Mouse (Mus musculus) frontal cortex, adult 2 months (tissue): ENCODE measurements around the gene Pfkfb4. TPM values are rescaled to one million over a fixed set of nuclear protein-coding genes. Genes with fewer than 3 reads are reported as not detected.

ENCODE experiments used
- DNase-seq, 2 experiments: peaks; one replicate each; pipeline ENCODE4 v3.0.0; 2022; ENCODE audit warnings: low spot score in 1 of 2; ENCODE audit errors: extremely low spot score in 1 of 2
- polyA plus RNA-seq: library from polyadenylated mRNA; depleted of rRNA; stranded (reverse); fragments of >200 nt; gene quantifications from 2 replicates; pipeline ENCODE4 v1.2.3, GENCODE M21; 2012

The Pfkfb4 gene
- polyA plus RNA-seq, 1 experiment: 17.9 TPM

DNA sequence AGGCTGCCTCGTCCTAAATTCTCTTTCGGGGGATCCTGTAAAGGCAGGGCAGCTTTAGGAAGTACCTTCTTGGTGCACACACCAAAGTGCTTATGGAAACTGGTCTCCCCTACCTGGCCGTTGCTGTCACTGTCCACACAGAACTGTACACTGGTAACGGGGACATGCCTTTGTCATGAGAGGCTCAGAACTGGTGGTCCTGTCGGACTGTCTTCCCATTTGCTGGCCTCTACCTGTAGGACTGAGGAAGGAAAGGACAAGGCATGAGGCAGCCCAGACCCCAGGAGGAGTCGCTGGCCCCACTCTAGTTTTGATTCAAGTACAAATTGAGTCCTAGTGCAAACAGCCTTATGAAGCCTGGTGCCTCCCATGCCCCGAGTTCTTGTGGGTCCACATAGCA lies 39.4 kb downstream of the Pfkfb4 start:
- DNase-seq: no peak

DNA sequence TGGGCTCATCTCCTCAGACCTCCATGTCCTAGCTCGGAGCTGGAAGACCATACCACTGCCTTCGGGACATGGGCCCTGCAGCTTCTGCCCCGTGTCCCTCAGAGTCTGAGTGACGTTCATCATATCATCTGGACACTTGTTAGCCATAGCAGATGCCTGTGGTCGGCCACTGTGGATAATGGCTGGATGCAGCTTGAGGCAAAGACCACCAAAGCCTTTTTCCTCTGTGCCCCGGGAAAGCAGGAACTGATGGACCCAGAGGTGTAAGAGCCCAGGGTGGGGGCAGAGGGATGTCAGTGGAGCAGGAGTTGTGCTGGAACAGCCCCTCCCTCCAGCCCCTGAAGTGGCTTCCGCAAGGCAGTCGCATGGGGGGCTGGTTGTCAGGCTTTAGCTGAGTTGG lies 40.1 kb downstream of the Pfkfb4 start:
- no peak for DNase-seq

DNA sequence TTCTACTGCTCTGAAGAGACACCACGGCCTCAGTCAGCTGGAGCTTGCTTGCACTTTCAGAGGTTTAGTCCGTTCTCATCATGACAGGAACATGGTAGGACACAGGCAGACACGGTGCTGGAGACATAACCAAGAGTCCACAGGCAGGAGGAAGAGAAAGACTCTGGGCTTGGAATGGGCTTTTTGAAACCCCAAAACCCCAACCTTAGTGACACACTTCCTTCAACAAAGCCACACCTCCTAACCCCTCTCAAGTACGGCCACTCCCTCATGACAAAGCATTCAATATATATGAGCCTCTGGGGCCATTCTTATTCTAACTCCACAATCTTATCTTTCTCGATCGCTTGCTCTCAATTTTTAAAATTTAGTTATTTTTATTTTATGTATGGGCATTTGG lies 40.9 kb downstream of the Pfkfb4 start:
- no peak for DNase-seq

DNA sequence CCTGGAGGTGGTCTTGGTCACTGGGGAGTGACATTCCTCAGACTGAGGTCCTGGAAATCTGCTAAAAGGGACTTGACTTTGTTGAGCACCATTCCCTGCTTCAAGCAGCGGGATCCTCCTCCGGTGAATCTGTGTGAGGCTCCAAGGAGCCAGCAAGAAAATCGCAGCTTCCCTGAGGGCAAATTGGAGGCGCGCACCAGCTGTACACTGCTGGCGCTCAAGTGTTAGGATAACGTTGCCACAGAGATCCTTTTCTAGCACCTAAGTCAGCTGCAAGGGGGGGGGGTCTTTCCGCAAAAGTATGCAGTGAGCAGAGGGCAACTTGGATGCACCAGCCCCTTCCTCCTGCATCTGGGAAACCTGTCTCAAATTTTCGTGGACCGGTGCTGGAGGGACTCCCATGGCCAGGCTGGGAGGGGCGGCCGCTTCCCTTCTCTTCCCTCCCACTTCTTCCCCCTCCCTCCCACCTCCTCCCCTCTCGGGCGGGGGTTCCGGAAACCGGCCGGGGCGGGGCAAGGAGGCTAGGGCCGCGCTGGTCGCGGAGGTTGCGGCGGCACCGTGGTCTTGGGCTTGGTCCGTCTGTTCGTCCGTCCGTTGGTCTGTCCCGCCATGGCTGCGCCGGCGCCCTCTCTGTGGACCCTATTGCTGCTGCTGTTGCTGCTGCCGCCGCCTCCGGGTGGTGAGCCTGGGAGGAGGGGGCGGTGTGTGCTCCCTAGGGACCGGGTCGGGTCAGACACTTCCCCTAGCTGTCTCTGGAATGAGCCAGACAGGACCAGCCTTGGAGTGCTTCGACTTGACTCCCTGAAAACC lies 46.7 kb downstream of the Pfkfb4 start, which contains the start of gene Shisa5:
TSS of gene Shisa5 (plus strand) at position 480 of the 810 bp plus-strand sequence.
- no peak for DNase-seq

DNA sequence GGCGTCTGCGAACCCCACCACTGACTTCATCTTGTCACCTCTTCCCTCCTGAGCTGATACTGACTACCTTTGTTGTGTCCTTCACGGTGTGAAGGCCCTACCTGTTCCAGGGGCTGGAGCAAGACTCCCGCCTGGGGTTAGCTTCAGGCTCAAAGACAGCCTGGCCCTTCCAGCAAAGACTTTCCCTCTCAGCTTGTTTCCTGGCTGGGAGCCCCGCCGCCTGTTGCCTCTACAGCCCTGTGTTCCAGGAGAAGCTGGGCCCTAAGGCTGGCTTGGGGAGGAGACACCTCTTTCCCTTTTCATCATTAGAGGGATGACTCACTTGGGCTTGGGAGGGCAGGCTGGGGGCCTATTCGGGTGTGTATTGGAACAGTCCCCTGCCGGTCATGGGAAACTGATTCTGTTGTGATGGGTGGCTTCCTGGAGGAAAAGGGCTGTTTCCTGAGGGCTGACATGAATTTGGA lies 47.4 kb downstream of the Pfkfb4 start:
- no peak for DNase-seq

DNA sequence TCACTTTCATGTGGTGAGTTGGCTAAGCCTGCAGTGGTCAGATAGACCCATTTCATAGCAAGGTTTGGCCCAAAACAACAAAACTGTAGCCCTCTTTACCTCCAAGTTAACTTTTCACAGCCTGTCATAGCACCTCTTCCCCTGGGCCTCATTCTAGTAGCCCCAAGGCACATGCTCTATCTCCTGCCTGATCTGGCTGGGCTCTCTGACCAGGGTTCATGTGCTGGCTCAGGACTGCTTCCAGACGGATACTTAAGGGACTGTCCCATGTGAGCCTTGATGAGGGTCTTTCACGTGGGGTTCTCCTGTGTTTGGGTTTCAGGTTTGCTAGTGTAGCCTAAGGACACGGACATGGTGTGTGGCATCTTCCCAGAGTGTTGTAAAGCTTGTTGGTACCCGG lies 48.1 kb downstream of the Pfkfb4 start:
- no peak for DNase-seq

DNA sequence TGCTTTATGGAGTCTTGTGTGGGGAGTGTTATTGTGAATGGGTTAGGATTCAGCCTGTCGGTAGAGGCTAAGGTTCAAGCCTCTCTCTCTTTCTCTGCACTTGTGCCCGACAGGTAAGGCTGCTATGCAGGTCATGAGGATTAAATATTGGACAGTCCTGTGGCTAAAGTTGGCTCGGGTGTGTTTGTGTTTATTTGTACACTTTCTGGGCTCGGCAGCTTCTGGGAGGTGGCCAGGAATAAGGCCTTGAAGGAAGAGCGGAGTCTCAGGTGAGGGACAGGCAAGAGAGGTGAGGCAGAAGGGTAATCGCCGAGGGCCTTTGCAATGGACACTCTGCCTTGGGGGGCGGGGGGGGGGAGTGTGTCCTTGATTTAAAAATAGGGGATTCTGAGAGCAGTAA lies 48.6 kb downstream of the Pfkfb4 start:
- DNase-seq: no peak

DNA sequence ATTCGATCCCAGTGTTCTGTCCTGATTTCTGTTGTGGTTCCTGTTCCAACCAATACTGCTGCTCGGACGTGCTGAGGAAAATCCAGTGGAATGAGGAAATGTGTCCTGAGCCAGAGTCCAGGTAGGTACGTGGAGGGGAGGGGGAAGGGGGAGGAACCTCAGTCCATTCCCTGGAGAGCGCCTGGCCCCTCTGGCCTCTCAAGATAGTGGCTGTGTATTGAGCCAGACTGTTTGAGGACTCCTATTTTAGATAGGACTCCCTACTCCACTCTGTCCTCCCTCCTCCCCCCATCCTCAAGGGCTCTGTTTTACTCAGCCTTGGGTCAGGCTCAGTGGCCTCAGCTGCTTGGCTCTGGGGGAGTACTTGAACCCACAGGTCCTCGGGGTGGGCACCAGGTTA lies 49.3 kb downstream of the Pfkfb4 start:
- DNase-seq: no peak

DNA sequence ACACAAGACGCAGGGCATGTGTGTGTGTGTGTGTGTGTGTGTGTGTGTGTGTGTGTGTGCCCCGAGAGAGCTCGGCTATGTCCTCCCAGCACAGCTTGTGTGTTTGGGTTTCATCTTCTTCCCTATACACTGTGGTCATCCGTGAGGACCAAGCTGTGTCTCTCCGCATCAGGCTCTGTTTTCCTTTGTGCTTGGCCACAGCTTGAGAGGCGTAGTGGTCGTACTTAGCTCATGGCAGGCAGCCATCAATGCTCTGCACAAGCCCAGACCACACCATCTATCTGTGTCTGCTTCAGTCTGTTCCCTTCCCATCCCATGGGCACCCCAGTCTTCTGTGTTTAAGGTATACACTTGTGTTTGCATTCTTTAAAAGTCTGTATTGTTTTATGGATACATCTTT lies 49.8 kb downstream of the Pfkfb4 start:
- DNase-seq: no peak

DNA sequence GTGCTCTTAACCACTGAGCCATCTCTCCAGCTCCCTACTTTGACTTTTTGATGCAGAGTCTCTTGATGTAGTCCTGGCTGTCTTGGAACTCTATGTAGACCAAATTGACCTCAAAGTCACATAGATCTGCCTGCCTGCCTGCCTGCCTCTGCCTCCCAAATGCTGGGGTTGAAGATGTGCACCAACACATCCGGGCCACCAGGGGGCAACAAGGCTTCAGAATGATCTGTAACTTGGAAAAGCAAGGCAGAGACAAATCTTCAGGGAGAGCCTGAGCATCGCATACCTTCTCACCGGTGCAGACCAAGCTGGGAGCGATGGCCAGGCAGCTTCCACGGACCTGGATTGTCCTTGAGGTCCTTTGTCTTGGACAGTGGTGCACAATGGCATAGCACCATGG lies 54.7 kb downstream of the Pfkfb4 start:
- peak in 1 of 2 experiments; percentile 65 for DNase-seq

DNA sequence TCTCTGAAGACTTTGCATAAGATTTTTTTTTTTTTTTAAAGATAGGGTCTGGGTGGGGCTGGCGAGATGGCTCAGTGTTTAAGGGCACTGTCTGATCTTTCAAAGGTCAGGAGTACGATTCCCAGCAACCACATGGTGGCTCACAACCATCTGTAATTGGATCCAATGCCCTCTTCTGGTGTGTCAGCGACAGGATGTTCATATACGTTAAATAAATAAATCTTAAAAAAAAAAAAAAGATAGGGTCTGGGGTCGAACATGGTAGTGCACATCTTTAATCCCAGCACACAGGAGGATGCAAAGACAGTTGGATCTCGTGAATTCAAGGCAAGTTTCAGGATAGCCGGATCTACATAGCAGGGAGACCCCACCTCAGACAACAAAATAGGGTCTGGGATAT lies 57.7 kb downstream of the Pfkfb4 start:
- no peak for DNase-seq

DNA sequence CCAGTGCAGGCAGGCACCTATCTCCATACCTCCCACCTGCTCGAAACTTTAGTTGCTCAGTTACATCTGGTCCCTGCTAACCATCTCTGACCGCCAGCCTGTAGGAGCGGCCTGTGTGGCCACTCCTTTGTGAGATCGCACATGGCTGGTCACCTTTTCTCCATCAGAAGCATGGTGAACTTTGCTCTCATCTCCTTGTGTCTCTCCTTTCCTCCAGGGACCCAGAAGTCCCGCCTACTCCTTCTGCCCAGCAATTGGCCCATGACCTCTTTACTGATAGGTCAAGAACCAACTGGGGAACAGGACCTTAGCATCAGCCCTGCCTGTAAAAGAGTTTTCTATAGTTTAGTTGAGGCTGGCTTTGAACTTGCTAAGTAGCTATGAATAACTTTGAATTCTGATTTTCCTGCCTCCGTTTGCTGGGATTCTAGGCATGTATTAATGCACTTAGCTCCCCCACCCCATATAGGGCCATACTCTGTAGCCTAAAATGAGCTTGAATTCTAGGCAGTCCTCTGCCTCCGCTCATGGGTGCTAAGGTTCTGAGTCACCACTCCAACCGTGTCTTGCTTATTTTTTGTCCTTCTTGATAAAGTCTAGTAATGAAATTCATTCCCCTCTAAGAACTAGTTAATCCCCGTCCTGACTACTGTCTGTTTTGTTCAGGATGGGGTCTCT lies 58.6 kb downstream of the Pfkfb4 start:
- DNase-seq: no peak

DNA sequence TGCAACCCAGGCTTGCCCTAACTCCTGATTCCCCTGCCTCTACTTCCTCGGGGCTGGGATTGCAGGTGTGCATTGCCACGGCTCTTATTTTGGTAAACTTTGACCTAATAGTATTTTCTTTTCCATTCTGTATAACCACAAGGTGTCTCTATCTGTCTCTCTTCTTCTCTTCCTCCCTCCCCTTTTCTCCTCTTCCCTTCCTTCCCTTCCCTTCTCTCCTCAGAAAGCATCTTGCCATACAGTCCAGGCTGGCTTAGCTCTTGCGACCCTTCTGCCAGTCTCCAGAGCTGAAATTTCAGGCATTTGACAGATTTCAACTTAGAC lies 59.1 kb downstream of the Pfkfb4 start:
- DNase-seq: no peak

DNA sequence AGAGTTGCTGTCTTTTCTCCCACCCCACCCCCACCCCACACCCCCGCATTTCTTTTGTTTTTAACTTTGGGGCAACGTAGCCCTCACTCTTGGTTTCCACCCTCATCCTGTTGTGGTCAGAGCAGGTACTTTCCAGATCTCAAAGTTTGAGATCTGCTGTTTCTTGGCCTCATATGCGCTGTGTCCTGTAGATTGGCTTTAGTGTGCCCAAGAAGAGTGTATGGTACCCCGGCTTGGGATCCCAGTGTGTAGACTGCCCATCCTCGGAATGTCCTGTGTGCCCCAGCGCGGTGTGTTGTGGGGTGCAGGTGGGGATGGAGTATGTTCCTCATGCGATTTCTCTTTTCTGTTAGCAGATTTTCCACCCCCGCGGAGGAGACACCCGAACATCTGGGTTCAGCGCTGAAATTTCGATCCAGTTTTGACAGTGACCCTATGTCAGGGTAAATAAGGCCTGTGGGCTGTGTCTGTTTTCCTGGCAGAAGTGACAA lies 59.5 kb downstream of the Pfkfb4 start:
- no peak for DNase-seq

DNA sequence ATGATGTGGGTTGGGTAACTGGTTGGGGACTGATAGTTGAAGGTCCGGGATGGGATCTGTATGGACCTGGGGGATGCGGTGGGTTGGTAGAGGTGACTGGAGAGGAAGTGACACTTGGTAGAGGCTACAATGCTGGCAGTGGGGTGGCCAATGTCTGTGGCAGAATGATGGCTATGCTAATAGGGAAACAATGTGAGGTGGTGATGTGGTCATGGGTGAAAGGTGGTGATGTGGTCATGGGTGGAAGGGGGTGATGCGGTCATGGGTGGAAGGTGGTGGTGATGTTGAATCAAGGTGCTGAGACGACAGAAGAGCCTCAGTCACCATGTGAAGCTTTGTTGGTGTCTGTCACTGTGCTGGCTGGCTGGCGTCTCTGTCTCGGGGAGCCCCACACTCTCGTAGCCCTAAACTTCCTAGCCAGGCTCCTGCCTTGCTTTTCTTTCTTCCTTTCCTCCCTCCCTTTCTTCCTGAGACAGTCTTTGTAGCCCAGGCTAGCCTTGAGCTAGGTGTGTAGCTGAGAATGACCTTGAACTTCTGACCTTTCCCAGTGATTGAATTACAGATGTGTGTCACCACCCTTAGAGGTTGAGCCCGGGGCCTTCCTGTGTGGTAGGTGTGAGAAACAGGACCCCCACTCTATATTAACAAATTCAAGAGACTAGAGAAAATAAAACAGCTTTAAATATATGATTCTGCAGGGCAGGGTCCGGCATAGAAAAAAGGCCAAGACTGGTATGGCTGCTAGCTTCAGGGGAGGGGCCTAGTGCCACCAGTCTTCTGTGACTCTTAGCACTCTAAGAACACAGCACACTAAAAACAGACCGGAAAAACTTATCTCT lies 60.3 kb downstream of the Pfkfb4 start:
- no peak for DNase-seq

DNA sequence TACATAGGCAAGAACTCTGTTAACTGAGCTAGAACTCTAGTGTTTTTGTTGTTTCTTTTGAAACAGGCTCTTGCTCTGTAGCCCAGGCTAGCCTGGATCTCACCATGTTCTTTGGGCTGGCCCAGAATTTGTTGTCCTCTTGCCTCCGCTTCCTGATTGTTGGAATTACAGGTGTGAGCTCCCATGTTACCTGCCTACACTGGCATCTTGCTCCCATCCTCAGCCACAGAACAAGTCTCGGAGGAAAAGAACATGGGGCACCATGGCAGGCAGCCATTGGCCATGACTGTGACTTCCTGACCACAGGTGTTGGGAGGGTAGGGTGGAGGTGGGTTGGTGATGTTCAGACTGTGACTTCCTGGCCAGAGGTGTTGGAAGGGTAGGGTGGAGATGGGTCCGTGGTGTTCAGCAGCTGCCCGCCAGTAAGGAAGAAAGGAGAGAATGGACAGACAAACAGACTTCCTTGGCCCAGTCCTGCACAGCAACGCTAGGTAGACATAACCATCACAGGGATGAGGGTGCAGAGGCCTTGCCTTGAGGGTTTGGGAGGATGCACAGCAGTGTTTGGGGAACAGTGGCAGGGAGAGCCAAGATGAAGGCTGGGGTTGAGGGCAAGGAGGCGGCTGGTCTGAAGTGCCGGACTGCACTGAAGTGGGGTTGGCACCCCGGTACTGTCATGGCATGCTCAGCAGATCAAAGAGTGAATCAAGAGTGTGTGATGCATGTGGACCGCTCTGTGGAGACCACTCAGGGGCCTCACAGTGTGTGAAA lies 61.1 kb downstream of the Pfkfb4 start:
- DNase-seq: no peak

DNA sequence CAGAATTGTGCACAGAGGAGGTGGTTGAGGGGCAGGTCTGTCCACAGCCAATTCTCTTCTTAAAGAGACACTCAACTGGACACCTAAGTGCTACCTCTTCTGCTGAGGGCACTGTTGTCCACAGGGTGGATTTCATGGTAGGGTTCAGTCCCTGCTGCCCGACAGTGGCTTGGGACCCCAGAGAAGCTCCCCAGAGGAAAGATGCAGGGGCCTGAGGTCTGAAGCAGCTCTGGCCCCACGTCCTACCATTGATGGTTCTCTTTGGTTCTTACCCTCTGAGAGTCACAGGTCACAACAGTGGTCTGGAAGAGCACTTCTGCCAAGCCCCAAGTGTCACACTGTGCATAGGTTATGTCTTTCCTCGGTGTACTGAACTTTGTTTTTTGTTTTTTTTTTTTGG lies 61.8 kb downstream of the Pfkfb4 start:
- DNase-seq: no peak

DNA sequence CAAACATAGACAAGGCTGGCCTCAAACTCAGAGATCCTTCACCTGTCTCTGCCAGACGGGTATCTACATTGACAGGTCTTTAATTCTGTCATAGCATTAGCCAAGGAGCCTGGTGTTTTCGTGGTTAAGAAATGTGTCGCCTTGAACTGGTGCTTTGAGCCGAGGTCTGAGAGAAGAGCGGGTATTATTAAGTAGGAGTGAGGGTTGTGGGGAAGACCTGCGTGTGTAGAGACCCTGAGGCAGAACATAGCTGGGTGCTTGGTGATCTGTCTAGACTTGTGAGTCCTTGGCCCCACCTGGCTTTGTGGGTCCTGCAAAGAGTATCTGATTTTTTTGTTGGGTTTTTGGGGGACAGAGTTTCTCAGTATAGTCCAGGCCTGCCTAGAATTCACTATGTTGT lies 62.3 kb downstream of the Pfkfb4 start:
- DNase-seq: no peak

DNA sequence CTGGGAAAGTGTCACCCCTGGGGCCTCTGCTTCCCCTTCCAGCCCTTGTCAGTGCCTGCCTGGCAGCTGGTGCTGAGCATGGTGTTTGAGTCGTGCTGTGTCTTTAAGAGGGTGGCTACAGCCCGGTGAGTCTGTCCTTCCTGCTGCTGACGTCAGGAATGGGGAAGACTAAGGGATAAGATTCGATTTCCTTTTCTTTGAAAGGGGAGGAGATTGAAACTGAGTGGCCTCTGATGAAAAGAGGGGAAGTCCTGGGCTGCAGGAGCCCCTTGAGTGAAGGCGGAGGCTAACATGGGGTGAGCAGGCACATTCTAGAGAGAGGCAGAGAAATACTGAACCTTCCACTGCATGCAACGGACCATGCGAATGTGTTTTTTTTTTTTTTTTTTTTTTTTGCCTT lies 63.1 kb downstream of the Pfkfb4 start:
- peak; percentile 81 to 89 for DNase-seq

DNA sequence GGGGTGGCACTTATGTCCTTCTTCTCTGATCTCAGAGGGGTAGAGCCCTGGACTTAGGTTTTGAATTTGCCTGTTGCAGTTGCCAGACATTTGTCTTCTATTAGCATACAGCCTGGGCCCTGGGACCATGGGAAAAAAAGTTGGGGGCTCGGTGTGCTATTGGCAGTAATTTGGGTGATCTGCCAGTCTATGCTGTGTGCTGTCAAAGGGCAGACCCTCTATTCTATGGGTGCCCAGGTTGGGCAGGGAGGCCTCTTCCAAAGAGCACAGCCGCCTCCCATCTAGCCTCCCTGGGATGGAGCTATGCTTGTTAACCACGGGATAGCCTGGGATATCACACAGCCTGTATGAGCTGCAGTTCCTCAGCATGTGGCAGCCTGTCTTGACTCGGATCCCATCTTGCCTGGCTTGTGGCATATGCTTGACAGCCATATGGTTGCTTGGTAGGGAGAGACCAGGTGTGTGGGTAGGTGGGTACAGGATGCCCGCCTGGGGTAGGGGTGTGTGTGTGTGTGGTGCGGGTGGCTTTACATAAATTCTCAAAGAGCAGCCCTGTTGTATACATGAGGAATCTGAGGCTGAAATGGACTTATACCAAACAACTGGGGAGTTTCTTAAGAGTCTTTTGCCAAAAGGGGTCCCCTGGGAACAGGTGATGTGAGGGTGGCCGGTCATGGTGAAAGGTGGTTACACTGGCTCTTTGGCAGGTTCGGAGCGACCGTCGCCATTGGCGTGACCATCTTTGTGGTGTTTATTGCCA lies 63.9 kb downstream of the Pfkfb4 start:
- no peak for DNase-seq
